Mouse (Mus musculus) heart, embryonic 14.5 days (tissue): Measurements from ENCODE around the gene Snx6. TPM values are rescaled to one million over a fixed set of nuclear protein-coding genes. Genes with fewer than 3 reads are reported as not detected.

ENCODE experiments used
- polyA plus RNA-seq: library from polyadenylated mRNA; unstranded; fragments of >200 nt; fragmentation: Nextera tagmentation; extraction: Ambion mirVana; gene quantifications from 2 replicates; pipeline ENCODE4 v1.2.1, GENCODE M21; 2014

The Snx6 gene
- polyA plus RNA-seq, 1 experiment from 2014 or later: 125 TPM

Other genes starting within 250 kb of the Snx6 start
- 156 and 168 TPM in 2 replicates for gene Sptssa, start 139.1 kb downstream of the Snx6 start, polyA plus RNA-seq
- gene Eapp, start 99.8 kb downstream of the Snx6 start, polyA plus RNA-seq: 47.5 and 49.2 TPM in 2 replicates
- gene Cfl2, start 67.2 kb upstream of the Snx6 start, polyA plus RNA-seq: 537 and 540 TPM in 2 replicates
- not detected in 2 replicates for gene Gm20403, start 190.8 kb upstream of the Snx6 start, polyA plus RNA-seq
- gene Baz1a, start 218.6 kb upstream of the Snx6 start, polyA plus RNA-seq: 8.9 and 12.2 TPM in 2 replicates